Mouse (Mus musculus) spleen, postnatal 10 days (tissue): Measurements from ENCODE around the gene Btbd35f8.
"Not testable (repeated sequence)": the region's sequence is repeated elsewhere in the genome, so short reads cannot be mapped to it uniquely, and the experiment has no call there.

Source experiments
- DNase-seq, 2 experiments: peaks; one replicate each; pipeline ENCODE4 v3.0.0; 2021 to 2022; ENCODE audit warnings: low spot score in 2 of 2

Btbd35f8 gene

GRCm38 (mm10) chrX:34450224-34450623 is at the start of gene Btbd35f8:
Gene Btbd35f8, plus strand, starts transcription at chrX:34450524.
- not testable (repeated sequence) for DNase-seq
